Mouse (Mus musculus): ENCODE results near the gene Tgm3. TPM values are rescaled to one million over a fixed set of nuclear protein-coding genes. Genes with fewer than 3 reads are reported as not detected.

Tgm3 gene
- polyA plus RNA-seq, 1 experiment from 2014 or later = not detected

Other genes with a start within 250 kb of the Tgm3 start
- gene Stk35, start 211.8 kb upstream of the Tgm3 start, polyA plus RNA-seq (2016; fragmentation: Nextera tagmentation; extraction: Ambion mirVana) = 9.3 and 12.4 TPM in 2 replicates
- not detected in 2 replicates for gene Tgm6, start 100.1 kb downstream of the Tgm3 start, polyA plus RNA-seq (2016; fragmentation: Nextera tagmentation; extraction: Ambion mirVana)
- 876 and 909 TPM in 2 replicates for gene Snrpb, start 167.1 kb downstream of the Tgm3 start, polyA plus RNA-seq (2016; fragmentation: Nextera tagmentation; extraction: Ambion mirVana)
- not detected in 2 replicates for gene Tmc2, start 182.8 kb downstream of the Tgm3 start, polyA plus RNA-seq (2016; fragmentation: Nextera tagmentation; extraction: Ambion mirVana)

Measured in hindbrain, embryonic 10.5 days (tissue).